Mouse (Mus musculus) small intestine, adult 2 months (tissue): Measurements from ENCODE around the gene Ccdc24. TPM values are rescaled to one million over a fixed set of nuclear protein-coding genes. Genes with fewer than 3 reads are reported as not detected.

Source experiments
- H3K27ac ChIP-seq: fragments of 200-500 bp; 2 replicates; pipeline ENCODE4 v1.5.1; 2012; ENCODE audit warnings: low read depth, low read length, control low read depth, inconsistent platforms; ENCODE audit not compliant: insufficient read depth
- H3K27me3 ChIP-seq: fragments of 200-500 bp; 2 replicates; pipeline ENCODE4 v1.6.1; 2012; ENCODE audit warnings: mild to moderate bottlenecking, moderate library complexity, low read length, inconsistent platforms; ENCODE audit not compliant: control insufficient read depth, insufficient read depth
- H3K36me3 ChIP-seq: fragments of 200-500 bp; 2 replicates; pipeline ENCODE4 v1.6.1; 2012; ENCODE audit warnings: mild to moderate bottlenecking, low read length, control low read depth, inconsistent platforms; ENCODE audit not compliant: control insufficient read depth, insufficient read depth
- H3K4me1 ChIP-seq: fragments of 200-500 bp; 2 replicates; pipeline ENCODE4 v1.6.1; 2012; ENCODE audit warnings: low read length, inconsistent platforms, mixed read lengths; ENCODE audit not compliant: control insufficient read depth, insufficient read depth, insufficient read length
- H3K4me3 ChIP-seq: fragments of 200-500 bp; 2 replicates; pipeline ENCODE4 v1.5.1; 2012; ENCODE audit warnings: low read depth, mild to moderate bottlenecking, control low read depth, inconsistent platforms, low read length, moderate library complexity
- CTCF ChIP-seq: fragments of 200-500 bp; IDR thresholded peaks from 2 replicates; pipeline ENCODE4 v1.5.1; 2012; ENCODE audit warnings: low read depth, mild to moderate bottlenecking, control low read depth, inconsistent platforms, low read length, moderate library complexity, mixed read lengths; ENCODE audit not compliant: insufficient replicate concordance, insufficient read length; ENCODE audit errors: extremely low read depth
- POLR2A ChIP-seq: fragments of 200-500 bp; IDR thresholded peaks from 2 replicates; pipeline ENCODE4 v1.6.1; 2012; ENCODE audit warnings: low read depth, mild to moderate bottlenecking, control low read depth, inconsistent platforms, low read length, moderate library complexity
- WGBS: fragments of 180-500 bp; shearing (Covaris S2); methylation state at CpG from one replicate; pipeline ENCODE4 v1.1.7; 2018; 5-methylcytosine and 5-hydroxymethylcytosine counted together
- polyA plus RNA-seq: library from polyadenylated mRNA; depleted of rRNA; stranded (reverse); fragments of >200 nt; gene quantifications from 2 replicates; pipeline ENCODE4 v1.2.3, GENCODE M21; 2012; rRNA removed

Gene Ccdc24
- polyA plus RNA-seq, 1 experiment = 2.0 TPM

DNA sequence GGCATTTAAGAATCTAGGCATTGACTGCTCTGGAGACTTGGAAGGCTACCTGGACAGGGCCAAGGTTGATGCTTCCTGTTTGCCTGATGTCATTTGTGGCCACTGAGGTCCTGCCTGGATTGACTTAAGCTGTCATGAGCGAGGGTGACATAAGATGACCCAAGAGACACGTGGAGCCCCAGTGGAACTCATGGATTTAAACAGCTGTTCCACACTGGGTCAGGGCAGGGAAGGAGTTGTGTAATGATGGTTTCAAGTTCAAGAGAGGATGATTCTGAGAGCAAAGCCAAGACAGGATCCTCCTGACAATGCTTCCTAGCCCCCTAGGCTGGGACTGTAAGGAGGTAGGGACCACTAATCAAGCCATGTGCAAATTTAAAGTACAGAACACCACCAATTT lies 40.9 kb downstream of the Ccdc24 start:
- Histone ChIP-seq H3K27me3 (no peaks in the 10 kb centered on the region), H3K36me3 (no peaks in the 10 kb centered on the region), H3K4me3 (no peak overlapping the region), H3K4me1 (peaks cover 25% of the 10 kb centered on the region), H3K27ac (no peak overlapping the region; the same call in 1 of the 2 replicates)
- no peak for TF ChIP-seq POLR2A
- no peak for TF ChIP-seq CTCF
- WGBS = 49% methylated on average over 2 of the region's 2 CpGs

DNA sequence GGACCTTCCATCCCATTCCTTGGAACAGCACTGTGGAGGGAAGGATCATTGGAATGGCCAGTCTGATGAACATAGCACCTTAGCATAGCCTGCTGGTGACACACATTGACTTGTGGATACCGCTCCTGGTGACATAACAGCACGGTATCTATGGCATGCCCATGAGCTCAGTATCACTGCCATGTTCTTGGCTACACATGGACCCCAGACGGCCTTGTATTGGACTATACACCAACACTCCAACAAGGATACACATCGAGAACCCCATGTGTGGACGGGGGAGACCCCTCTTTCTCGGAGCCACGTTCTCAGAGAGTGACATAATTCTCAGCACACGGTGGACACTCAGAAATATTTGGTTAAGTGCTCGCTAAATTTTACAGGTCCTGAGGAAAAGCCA lies 41.6 kb downstream of the Ccdc24 start:
- H3K27ac ChIP-seq = no peak overlapping the region
- 91% methylated on average over 9 of the region's 9 CpGs for WGBS
- no peak for TF ChIP-seq CTCF
- TF ChIP-seq POLR2A = no peak

GRCm38 (mm10) chr4:117830124-117830551 lies 42.2 kb downstream of the Ccdc24 start:
- H3K4me1 ChIP-seq = peaks cover 25% of the 10 kb centered on the region
- no peaks in the 10 kb centered on the region for H3K27me3 ChIP-seq
- no peak overlapping the region for H3K4me3 ChIP-seq
- 7% methylated on average over 5 of the region's 5 CpGs for WGBS
- H3K36me3 ChIP-seq = no peaks in the 10 kb centered on the region
- H3K27ac ChIP-seq = peak overlapping the region; percentile 77
- no peak for TF ChIP-seq CTCF
- TF ChIP-seq POLR2A = no peak

More for the DNA sequence above, 41.6 kb downstream of the Ccdc24 start:
- Histone ChIP-seq H3K4me3 (no peak overlapping the region), H3K4me1 (peaks cover 25% of the 10 kb centered on the region), H3K36me3 (no peaks in the 10 kb centered on the region), H3K27me3 (no peaks in the 10 kb centered on the region)

- Histone ChIP-seq H3K36me3 (no peaks in the 10 kb centered on the region), H3K4me1 (peaks cover 25% of the 10 kb centered on the region), H3K27ac (peak overlapping the region; percentile 77), H3K27me3 (no peaks in the 10 kb centered on the region), H3K4me3 (peak overlapping the region; percentile 30; the same call in 1 of the 2 replicates)
- TF ChIP-seq POLR2A (peak; percentile 26; the same call in 1 of the 2 replicates), CTCF (peak; percentile 86)
- WGBS = 5% methylated on average over 12 of the region's 12 CpGs
Measured at GRCm38 (mm10) chr4:117829260-117830123, 42.9 kb downstream of the Ccdc24 start.

GRCm38 (mm10) chr4:117828572-117829145 lies 43.7 kb downstream of the Ccdc24 start:
- Histone ChIP-seq H3K27ac (no peak overlapping the region), H3K4me3 (no peak overlapping the region), H3K36me3 (no peaks in the 10 kb centered on the region), H3K4me1 (peaks cover 25% of the 10 kb centered on the region), H3K27me3 (no peaks in the 10 kb centered on the region)
- TF ChIP-seq CTCF = no peak
- TF ChIP-seq POLR2A = no peak
- 74% methylated on average over 8 of the region's 8 CpGs for WGBS

- H3K4me3 ChIP-seq = no peak overlapping the region
- 92% methylated on average over 10 of the region's 10 CpGs for WGBS
- H3K36me3 ChIP-seq = no peaks in the 10 kb centered on the region
Measured at GRCm38 (mm10) chr4:117818032-117818431, 54.3 kb downstream of the Ccdc24 start.

DNA sequence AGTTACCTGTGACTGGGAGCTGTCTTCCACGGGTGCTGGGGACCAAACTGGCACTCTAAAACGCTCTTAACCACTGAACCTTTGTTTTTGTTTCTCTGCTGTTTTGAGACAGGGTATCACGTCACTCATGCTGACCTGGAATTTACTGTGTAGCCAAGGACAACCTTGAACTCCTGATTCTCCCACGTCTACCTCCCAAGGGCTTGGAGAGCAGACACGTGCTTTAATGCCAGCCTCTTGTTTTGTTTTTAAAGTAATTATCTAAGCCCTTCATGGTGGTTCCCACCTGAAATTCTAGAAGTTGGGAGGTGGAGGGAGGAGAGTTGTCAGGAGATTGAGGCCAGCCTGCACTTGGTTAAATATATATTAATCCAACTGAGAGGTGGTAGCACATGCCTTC lies 55.6 kb downstream of the Ccdc24 start:
- TF ChIP-seq CTCF (no peak), POLR2A (no peak)
- Histone ChIP-seq H3K27me3 (no peaks in the 10 kb centered on the region), H3K36me3 (no peaks in the 10 kb centered on the region), H3K4me3 (no peak overlapping the region), H3K27ac (no peak overlapping the region), H3K4me1 (no peaks in the 10 kb centered on the region)
- 80% methylated on average over 5 of the region's 5 CpGs for WGBS

More at GRCm38 (mm10) chr4:117818032-117818431, 54.3 kb downstream of the Ccdc24 start:
- TF ChIP-seq POLR2A (no peak), CTCF (no peak)
- no peaks in the 10 kb centered on the region for H3K4me1 ChIP-seq
- no peak overlapping the region for H3K27ac ChIP-seq
- no peaks in the 10 kb centered on the region for H3K27me3 ChIP-seq

Other genes starting within 250 kb of the Ccdc24 start
- 8.5 and 20.5 TPM in 2 replicates for gene Dmap1, start 190.3 kb downstream of the Ccdc24 start, polyA plus RNA-seq
- gene Gm12845, start 148.1 kb downstream of the Ccdc24 start, polyA plus RNA-seq = not detected in 2 replicates
- gene Klf17, start 106.9 kb downstream of the Ccdc24 start, polyA plus RNA-seq = not detected in 2 replicates
- 42.8 and 49.1 TPM in 2 replicates for gene Slc6a9, start 38.1 kb downstream of the Ccdc24 start, polyA plus RNA-seq
- 6.7 and 7.5 TPM in 2 replicates for gene B4galt2, start 10.9 kb upstream of the Ccdc24 start, polyA plus RNA-seq
- gene Atp6v0b, start 14.8 kb upstream of the Ccdc24 start, polyA plus RNA-seq = 244 and 435 TPM in 2 replicates
- 5.1 and 6.9 TPM in 2 replicates for gene Dph2, start 19.5 kb upstream of the Ccdc24 start, polyA plus RNA-seq
- 26.6 and 36.8 TPM in 2 replicates for gene Ipo13, start 42.4 kb upstream of the Ccdc24 start, polyA plus RNA-seq
- gene Artn, start 57.2 kb upstream of the Ccdc24 start, polyA plus RNA-seq = 1.9 and 3.1 TPM in 2 replicates